Mouse (Mus musculus): ENCODE measurements around the gene Hexim2. TPM values are rescaled to one million over a fixed set of nuclear protein-coding genes. Genes with fewer than 3 reads are reported as not detected.
A peak's percentile ranks its signal among the peaks of the same experiment; 100 is the strongest.

Gene Hexim2
- polyA plus RNA-seq, 1 experiment = 5.7 TPM

- TF ChIP-seq POLR2A (IDR thresholded peaks at IDR 0.05; ENCODE audit: borderline replicate concordance, control insufficient read depth, low read depth, low read length) (peak; percentile 92), CTCF (IDR thresholded peaks at IDR 0.05; ENCODE audit: control insufficient read depth, insufficient read depth, low read length) (no peak)
- WGBS = under 1% methylated on average over 58 of the region's 58 CpGs
- Histone ChIP-seq H3K4me1 (ENCODE audit: control insufficient read depth, insufficient read depth, low read length) (no peaks in the 10 kb centered on the region), H3K4me3 (replicated peaks; ENCODE audit: control insufficient read depth, low read depth, low read length) (peak overlapping the region; percentile 94), H3K27ac (ENCODE audit: control insufficient read depth, insufficient read depth, low read depth, low read length, poor library complexity) (peak overlapping the region; percentile 98)
Measured at GRCm38 (mm10) chr11:103132576-103133455, 587 bp downstream of the Hexim2 start.

DNA sequence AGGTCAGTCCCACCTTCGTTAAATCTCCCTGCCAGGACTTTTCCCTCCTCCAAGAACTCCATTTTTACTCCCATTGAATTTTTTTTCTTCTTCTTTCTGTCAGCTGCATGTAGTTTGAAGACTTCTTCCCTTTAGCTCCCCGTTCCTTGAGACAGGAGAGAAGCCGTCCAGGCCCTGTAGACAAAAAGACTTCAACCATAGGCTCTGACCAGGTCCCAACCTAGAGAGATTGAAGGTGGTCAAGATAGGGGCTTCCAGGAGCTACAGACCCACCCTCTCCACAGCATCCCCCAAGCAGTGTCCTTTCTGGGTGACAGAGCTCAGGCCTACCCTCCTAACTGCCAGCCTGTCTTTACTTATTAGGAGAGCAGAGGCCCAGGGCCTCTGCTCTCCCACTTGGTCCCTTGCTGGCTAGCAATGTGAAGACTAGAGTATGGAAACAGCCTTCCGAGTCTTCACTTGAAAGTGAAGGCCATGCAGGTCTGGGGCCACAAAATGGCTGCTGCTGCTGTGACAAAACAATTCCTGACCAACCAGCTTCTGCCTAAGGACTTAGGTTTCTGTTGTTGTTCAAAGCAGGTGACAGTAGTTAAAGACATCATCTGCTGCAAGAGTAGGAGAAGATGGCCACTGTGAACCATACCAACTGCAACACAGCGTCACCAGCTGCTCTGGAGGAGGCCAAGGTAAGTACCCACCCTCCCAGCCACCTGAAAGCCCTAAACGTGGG, 1.4 kb downstream of the Hexim2 start:
- peak overlapping the region; percentile 56 for H3K4me3 ChIP-seq (replicated peaks; ENCODE audit: control insufficient read depth, low read depth, low read length)
- 50% methylated on average over 6 of the region's 6 CpGs for WGBS
- no peaks in the 10 kb centered on the region for H3K4me1 ChIP-seq (ENCODE audit: control insufficient read depth, insufficient read depth, low read length)
- peak overlapping the region; percentile 83 for H3K27ac ChIP-seq (ENCODE audit: control insufficient read depth, insufficient read depth, low read depth, low read length, poor library complexity)
- TF ChIP-seq POLR2A (IDR thresholded peaks at IDR 0.05; ENCODE audit: borderline replicate concordance, control insufficient read depth, low read depth, low read length) = no peak
- no peak for TF ChIP-seq CTCF (IDR thresholded peaks at IDR 0.05; ENCODE audit: control insufficient read depth, insufficient read depth, low read length)

GRCm38 (mm10) chr11:103134221-103134620, 2.0 kb downstream of the Hexim2 start:
- no peak overlapping the region for H3K4me3 ChIP-seq (replicated peaks; ENCODE audit: control insufficient read depth, low read depth, low read length)
- 64% methylated on average over 3 of the region's 3 CpGs for WGBS
- H3K4me1 ChIP-seq (ENCODE audit: control insufficient read depth, insufficient read depth, low read length) = no peaks in the 10 kb centered on the region

DNA sequence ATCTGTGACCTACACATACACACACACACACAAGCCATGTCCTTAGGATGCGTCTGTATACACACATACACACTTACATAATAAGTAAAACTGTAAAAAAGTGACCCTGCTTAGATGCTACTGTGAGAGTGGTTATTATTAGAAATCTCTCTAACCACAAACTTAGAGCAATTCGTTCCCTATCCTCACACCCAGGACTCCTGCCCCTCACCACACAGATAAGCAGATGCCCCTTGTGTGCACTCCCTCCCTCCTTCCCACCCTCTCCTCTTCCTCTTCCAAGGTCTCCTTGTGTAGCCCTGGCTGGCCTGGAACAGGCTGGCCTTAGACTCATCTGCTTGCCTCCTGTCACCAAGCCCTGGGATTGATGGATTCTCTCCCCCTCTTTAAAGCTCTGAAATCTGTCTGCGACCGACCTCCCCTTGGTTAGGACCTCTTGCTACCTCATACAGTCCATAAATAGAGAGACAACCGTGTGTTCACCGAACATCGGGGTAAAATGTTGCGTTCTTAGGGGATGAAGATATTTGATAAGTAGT, 3.9 kb downstream of the Hexim2 start:
- WGBS = 38% methylated on average over 8 of the region's 8 CpGs
- Histone ChIP-seq H3K4me3 (replicated peaks; ENCODE audit: control insufficient read depth, low read depth, low read length) (no peak overlapping the region), H3K4me1 (ENCODE audit: control insufficient read depth, insufficient read depth, low read length) (no peaks in the 10 kb centered on the region), H3K27ac (ENCODE audit: control insufficient read depth, insufficient read depth, low read depth, low read length, poor library complexity) (no peak overlapping the region)
- TF ChIP-seq POLR2A (IDR thresholded peaks at IDR 0.05; ENCODE audit: borderline replicate concordance, control insufficient read depth, low read depth, low read length) = no peak
- TF ChIP-seq CTCF (IDR thresholded peaks at IDR 0.05; ENCODE audit: control insufficient read depth, insufficient read depth, low read length) = no peak

More at GRCm38 (mm10) chr11:103134221-103134620, 2.0 kb downstream of the Hexim2 start:
- no peak overlapping the region for H3K27ac ChIP-seq (ENCODE audit: control insufficient read depth, insufficient read depth, low read depth, low read length, poor library complexity)
- TF ChIP-seq CTCF (IDR thresholded peaks at IDR 0.05; ENCODE audit: control insufficient read depth, insufficient read depth, low read length) = no peak
- no peak for TF ChIP-seq POLR2A (IDR thresholded peaks at IDR 0.05; ENCODE audit: borderline replicate concordance, control insufficient read depth, low read depth, low read length)

GRCm38 (mm10) chr11:103139951-103140762, 7.9 kb downstream of the Hexim2 start:
- Histone ChIP-seq H3K4me1 (ENCODE audit: control insufficient read depth, insufficient read depth, low read length) (no peaks in the 10 kb centered on the region; the same call in 1 of the 2 replicates), H3K27ac (ENCODE audit: control insufficient read depth, insufficient read depth, low read depth, low read length, poor library complexity) (no peak overlapping the region), H3K4me3 (replicated peaks; ENCODE audit: control insufficient read depth, low read depth, low read length) (no peak overlapping the region)
- TF ChIP-seq POLR2A (IDR thresholded peaks at IDR 0.05; ENCODE audit: borderline replicate concordance, control insufficient read depth, low read depth, low read length) (no peak), CTCF (IDR thresholded peaks at IDR 0.05; ENCODE audit: control insufficient read depth, insufficient read depth, low read length) (no peak)
- 88% methylated on average over 14 of the region's 14 CpGs for WGBS

DNA sequence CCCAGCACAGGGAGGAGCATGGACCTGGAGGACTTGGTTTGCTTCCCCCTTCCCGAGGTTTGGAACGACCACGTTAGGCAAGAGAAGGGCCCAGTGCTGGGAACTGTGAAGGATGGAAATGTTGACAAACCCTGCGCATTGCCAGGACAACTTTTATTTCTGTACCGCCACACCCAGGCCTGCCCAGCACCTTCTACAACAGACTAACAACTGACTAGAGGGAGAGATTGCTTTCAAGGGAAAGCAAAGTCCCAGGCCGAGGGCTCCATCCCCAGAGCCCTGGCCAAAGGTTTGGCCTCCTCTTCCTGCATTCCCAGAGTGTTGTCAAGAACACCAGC, 8.5 kb downstream of the Hexim2 start:
- 78% methylated on average over 6 of the region's 6 CpGs for WGBS
- no peak for TF ChIP-seq CTCF (IDR thresholded peaks at IDR 0.05; ENCODE audit: control insufficient read depth, insufficient read depth, low read length)
- no peak for TF ChIP-seq POLR2A (IDR thresholded peaks at IDR 0.05; ENCODE audit: borderline replicate concordance, control insufficient read depth, low read depth, low read length)
- H3K4me3 ChIP-seq (replicated peaks; ENCODE audit: control insufficient read depth, low read depth, low read length) = no peak overlapping the region
- H3K4me1 ChIP-seq (ENCODE audit: control insufficient read depth, insufficient read depth, low read length) = no peaks in the 10 kb centered on the region; the same call in 1 of the 2 replicates
- H3K27ac ChIP-seq (ENCODE audit: control insufficient read depth, insufficient read depth, low read depth, low read length, poor library complexity) = no peak overlapping the region; the same call in 1 of the 2 replicates

DNA sequence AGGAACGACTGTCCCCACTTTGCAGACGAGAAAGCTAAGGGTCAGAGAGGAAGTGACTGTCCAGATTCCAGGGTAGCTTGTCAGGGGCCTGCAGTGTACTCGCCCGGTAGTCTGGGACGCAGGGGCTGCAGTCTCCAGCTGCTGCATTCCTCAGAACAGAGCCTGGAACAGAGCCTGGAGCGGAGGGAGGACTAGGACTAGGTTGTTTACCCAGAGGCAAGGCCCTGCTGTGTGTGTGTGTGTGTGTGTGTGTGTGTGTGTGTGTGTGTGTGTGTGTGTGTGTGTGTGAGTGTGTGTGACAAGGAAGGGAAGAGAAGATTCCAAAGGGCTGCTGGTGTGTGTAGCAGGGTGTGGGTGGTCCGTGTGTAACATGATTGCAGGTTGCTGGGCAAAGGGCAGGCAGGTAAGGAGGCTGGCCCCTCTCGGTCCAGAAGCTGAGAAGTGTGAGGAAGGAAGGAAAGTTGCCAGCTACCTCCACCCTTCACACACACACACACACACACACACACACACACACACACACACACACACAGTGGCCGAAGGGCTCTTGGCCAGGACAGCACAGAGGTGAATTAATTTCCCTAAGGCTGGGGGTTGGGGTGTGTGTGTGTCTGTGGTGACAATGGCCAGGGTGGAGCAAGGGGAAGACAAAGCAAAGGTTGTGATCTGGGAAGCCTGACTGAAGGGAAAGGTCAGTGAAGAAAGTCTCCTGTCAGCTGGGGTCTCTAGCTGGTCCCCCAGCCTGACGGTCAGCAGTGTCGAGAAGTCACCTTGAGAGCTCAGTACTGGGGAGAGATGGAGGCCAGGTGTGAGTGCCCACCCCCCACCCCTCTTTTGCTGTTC, 9.1 kb downstream of the Hexim2 start:
- TF ChIP-seq POLR2A (IDR thresholded peaks at IDR 0.05; ENCODE audit: borderline replicate concordance, control insufficient read depth, low read depth, low read length) (no peak), CTCF (IDR thresholded peaks at IDR 0.05; ENCODE audit: control insufficient read depth, insufficient read depth, low read length) (no peak)
- Histone ChIP-seq H3K4me3 (replicated peaks; ENCODE audit: control insufficient read depth, low read depth, low read length) (no peak overlapping the region), H3K4me1 (ENCODE audit: control insufficient read depth, insufficient read depth, low read length) (no peaks in the 10 kb centered on the region; the same call in 1 of the 2 replicates), H3K27ac (ENCODE audit: control insufficient read depth, insufficient read depth, low read depth, low read length, poor library complexity) (peak overlapping the region; percentile 8; the same call in 1 of the 2 replicates)
- 57% methylated on average over 11 of the region's 11 CpGs for WGBS

All from bone marrow, adult 2 months (tissue).